Mouse (Mus musculus) heart, postnatal 0 days (tissue): Measurements from ENCODE around the gene Arl4c.

Experiments used
- CTCF ChIP-seq: IDR thresholded peaks from 2 replicates; pipeline ENCODE4 v1.5.1; 2016; ENCODE audit warnings: antibody characterized with exemption, control low read depth, low read depth
- EP300 ChIP-seq: IDR thresholded peaks from 2 replicates; pipeline ENCODE4 v1.6.1; 2016; ENCODE audit warnings: antibody characterized with exemption, low read depth

GRCm38 (mm10) chr1:88681596-88681995 is 20.4 kb downstream of the Arl4c start:
- no peak for TF ChIP-seq EP300
- no peak for TF ChIP-seq CTCF
